Mouse (Mus musculus) testis, postnatal 14 days (tissue): Measurements from ENCODE around the gene Gm20388.

Source experiments
- DNase-seq: peaks from one replicate; pipeline ENCODE4 v3.0.0; 2021; ENCODE audit warnings: low spot score

The Gm20388 gene

GRCm38 (mm10) chr8:121203612-121204376 lies 1293.2 kb downstream of the Gm20388 start:
- no peak for DNase-seq

DNA sequence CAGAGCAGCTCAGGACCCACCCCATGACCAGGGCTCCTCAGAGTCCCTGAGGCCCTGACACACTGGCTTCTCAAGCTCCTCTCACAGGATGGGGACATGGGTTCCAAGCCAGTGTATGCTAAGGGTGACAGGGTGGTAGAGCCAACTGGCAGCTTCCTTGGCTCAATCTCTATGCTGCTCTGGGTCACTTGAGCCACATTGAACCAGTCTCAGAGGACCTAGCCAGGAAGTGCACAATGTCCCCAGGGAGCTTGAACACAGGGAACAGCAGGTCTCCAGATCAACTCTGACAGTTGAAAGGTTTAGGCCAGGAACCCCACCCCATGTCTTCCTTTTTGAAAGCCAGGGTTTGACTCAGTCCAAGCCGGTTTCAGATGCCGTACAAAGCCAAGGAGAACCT lies 1296.5 kb downstream of the Gm20388 start:
- DNase-seq: no peak

DNA sequence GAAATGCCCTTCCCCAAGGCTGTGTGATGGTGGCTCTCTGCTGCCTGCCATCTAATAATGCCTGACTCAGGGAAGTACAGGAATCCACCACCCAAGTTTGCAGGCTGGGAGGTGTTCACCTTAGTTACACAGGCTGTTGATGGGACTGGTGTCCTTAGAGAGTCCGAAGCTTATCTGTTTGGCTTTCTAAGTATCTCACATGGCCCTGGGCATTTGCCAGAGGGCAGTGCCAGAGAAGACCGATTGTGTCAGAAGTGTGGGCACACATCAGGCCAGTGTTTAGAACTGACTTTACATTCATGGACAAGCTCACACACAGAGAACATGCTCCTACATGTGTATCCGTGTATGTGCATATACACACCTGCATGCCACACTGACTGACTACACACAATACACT lies 1300.0 kb downstream of the Gm20388 start:
- DNase-seq: no peak

- DNase-seq: peak; percentile 59
Measured at GRCm38 (mm10) chr8:121213236-121213635, 1302.6 kb downstream of the Gm20388 start.

DNA sequence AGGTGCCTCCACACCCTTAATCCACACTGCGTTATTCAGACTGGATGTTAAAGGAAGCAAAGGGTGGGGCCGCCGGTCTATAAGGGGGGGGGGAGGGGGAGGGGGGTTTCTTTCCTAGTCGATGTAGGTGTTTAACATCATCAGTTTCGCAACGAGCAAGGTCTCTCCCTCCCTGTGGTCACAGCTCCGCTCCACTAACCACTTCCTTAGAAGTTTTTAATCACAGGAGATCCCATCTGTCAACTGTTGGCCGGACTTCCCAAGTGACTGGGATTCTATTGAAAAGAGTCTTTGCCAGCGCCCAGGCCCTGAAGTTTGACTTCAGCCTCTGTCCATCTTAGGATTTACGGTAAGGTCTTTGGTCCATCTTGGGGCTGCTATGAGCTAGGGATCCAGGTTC lies 1303.0 kb downstream of the Gm20388 start:
- no peak for DNase-seq

DNA sequence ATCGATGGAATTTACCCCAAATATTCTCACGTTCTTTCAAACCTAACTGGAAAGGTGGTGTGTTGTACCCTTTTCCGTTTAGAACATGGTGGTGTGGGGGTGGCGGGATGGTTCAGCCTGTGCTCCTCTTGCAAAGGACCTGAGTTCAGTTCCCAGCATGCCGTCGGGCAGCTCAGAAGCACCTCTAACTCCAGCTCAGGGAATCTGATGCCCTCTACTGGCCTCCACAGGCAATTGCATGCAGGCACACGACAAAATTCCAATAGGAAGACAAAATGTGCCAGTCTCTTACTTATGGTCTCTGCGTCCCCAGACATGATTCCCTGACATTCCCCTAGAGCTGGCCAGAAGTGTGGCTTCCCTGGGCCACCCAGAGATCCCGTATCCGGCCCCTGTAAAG lies 1304.3 kb downstream of the Gm20388 start:
- peak; percentile 28 for DNase-seq

DNA sequence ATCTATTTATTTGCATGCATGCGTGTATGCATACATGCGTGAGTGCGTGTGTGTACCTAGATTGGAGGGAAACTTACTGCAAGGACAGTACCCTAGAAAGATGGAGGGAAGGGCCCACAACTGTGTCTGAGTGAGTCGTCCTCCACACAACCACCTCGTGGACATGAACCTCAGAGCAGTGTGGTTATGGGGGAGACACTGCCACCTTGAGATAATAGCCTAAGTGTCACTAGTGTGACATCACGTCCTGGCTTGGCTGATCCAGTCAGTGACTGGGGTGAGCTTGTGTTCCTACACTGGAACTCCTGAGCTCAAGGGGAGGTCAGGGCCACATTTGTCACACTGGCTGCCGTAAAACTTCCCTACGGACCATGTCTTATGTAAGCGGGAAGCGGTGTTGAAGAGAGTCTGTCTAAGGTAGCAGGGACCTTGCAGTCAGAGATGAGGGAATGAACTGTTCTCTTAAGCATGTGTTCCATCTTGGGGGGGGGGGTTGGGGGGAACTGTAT lies 1305.9 kb downstream of the Gm20388 start:
- DNase-seq: no peak

GRCm38 (mm10) chr8:121218486-121218885 lies 1307.8 kb downstream of the Gm20388 start:
- DNase-seq: peak; percentile 54

DNA sequence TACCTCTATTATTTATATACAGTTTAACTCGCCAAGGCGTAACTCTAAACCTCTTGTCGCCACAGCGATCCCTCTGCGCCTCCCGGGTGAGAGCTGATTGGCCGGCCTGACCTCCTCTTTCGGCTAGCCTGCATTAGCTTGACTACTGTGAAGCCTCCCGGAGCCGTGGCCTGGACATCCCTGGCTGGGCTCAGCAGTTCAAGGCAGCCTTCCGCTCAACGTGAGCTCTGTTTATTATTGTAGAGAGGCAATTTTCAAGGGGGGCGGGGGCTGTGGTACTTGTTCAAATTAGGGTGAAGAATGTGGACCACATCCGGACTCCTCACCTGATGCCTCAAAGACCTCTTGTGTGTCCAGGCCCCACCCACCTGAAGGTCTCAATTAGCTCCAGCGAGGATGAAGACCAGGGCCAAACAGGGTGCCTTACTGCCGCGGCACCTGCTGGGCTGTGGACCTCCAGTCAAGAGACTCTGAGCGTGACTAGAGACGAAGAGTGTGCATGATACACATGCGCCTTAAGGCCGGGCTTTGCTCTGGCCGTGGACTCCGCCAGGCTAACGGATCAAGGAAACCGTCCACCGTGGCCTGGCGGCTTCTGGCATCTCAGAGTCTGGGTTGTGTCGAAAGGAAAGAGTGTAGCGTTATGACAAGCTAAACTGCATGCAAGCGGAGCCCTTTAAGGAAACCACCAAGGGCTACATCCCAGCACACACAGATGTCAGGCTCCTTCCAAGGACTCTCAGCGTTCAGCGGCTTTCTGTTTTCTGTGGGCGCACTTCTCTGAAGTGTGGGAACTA lies 1309.7 kb downstream of the Gm20388 start:
- no peak for DNase-seq

DNA sequence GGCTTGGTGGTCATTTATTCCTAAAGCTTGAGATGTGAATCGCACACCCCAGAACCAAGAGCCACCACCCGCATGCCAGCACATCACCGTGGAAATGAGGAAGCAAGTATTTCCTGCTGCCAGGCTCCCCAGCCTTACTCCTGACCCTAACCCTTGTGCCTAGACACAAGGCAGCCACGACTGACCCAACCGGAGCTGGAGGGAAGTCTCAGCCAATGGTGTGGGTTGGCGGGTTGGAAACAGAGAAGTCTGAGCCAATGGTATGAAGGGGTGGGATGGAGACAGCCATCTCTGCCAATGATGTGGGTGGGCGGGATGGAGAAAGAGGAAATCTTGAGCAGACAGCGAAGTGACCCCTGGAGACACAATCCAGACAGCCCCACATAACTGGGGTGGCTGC lies 1314.1 kb downstream of the Gm20388 start:
- DNase-seq: no peak

DNA sequence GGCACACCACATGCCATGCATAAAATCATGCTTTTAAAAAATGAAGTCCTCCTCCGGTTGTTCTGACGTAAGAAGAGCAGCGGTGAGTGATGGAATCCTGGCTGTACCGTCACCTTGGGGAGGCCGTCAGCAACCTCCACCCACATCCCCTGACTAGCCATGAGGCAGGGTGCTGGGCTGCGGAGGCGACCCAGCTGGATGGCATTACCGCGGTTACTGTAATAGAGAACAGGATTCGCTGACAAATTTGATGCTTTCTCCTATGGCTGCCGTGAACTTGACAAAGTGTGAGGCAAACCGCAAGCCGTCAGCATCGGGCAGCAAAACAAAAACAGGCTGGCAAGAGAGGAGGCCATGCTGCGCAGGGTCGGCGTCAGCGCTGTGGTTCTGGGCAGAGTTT lies 1317.1 kb downstream of the Gm20388 start:
- no peak for DNase-seq

GRCm38 (mm10) chr8:121228892-121229291 lies 1318.3 kb downstream of the Gm20388 start:
- no peak for DNase-seq

DNA sequence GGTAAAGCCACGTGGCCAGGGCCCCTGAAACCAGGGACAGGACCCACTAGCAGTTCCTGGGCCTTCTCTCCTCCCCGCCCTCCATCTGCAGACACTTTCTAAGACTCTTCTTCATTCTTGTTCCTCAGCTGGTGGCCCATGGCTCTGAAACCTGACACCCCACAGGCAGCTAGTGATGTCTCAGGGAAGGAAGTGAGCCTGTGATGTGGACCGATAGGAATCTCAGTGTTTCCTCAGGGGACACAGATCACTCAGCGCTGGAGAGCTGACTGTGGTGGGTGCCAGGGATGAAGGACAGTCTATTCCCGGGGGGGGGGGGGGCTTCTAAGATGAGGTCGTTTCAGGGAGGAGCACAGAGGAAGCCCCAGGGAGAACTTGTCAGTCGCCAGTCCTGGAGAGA lies 1318.9 kb downstream of the Gm20388 start:
- DNase-seq: no peak

GRCm38 (mm10) chr8:121233196-121233595 lies 1322.6 kb downstream of the Gm20388 start:
- no peak for DNase-seq

- peak; percentile 38 for DNase-seq
Measured at GRCm38 (mm10) chr8:121234915-121235314, 1324.3 kb downstream of the Gm20388 start.

DNA sequence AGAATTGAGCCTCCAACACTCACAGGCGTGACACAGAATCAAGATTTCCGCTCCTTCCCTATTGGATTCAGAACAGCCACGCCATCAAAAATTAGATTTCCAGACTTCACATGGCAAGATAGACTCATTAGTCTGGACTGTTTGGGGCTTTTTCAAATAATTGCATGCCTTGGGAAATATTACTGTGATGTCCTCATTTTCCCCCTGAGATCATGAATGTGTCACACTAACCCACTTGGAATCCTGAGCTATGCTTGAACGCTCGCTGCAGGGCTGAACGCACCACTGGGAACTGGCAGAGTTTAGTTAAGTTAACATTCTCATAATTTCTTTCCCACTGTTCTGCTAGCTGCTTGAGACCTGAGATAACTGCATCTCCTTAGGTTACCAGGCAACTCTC lies 1329.0 kb downstream of the Gm20388 start:
- DNase-seq: no peak

DNA sequence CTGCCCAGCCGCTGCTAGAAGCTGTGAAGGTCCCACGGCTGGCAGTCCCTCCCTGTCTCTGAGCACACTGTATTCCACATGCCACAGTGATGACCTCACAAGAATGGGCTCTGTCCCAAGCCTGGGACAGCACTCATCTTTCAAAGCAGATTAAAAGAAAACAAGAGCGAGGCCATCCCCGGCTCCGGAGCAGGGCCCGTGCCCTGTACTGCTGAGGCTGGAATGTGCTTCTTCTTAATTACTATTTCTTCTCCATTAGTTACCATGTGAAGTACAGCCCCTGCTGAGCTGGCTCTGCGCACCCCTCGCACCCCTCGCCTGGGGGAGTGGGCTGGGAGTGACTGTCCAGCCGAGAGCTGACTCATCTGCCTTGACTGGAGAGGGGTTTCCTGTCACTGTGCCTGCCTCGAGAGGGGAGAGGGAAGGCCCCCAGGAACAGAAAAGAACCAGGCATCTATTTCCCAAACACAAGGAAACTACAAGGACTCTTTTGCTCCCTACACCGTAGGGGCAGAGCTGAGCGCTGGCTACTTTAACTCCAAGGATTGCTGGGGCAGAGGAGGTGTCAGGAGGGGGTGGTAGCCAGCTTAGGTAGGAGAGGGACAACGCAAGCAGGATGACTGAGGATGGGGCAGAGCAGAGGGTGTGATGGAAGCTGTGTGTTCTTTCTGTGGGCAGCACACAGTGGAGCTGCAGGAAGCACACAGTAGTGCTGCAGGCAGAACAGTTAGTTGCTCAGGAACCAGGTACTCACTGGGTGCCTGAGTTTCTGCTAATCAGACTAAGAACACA lies 1331.3 kb downstream of the Gm20388 start:
- peak; percentile 72 for DNase-seq

- DNase-seq: no peak
Measured at GRCm38 (mm10) chr8:121242671-121243070, 1332.0 kb downstream of the Gm20388 start.

DNA sequence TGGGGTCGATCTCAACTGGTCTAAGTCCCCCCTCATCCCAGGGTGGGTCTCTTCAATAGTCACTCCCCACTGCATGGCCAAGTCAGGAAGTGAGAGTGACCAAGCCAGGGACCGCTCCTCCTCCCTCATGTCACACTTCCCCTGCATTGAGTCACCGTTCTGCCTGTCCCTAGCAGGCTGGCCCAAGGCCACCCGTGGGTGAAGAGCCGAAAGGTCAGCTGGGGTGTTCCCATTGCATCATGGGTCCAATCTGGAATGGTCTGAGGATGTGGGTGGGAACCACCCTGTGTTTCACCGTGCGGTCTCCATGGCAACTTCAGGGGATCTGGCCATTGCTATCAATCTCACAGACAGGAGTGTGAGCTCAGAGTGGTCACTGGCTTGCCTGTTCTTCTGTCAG lies 1338.2 kb downstream of the Gm20388 start:
- DNase-seq: no peak

GRCm38 (mm10) chr8:121249433-121249832 lies 1338.8 kb downstream of the Gm20388 start:
- no peak for DNase-seq

GRCm38 (mm10) chr8:121251089-121251488 lies 1340.4 kb downstream of the Gm20388 start:
- DNase-seq: no peak

DNA sequence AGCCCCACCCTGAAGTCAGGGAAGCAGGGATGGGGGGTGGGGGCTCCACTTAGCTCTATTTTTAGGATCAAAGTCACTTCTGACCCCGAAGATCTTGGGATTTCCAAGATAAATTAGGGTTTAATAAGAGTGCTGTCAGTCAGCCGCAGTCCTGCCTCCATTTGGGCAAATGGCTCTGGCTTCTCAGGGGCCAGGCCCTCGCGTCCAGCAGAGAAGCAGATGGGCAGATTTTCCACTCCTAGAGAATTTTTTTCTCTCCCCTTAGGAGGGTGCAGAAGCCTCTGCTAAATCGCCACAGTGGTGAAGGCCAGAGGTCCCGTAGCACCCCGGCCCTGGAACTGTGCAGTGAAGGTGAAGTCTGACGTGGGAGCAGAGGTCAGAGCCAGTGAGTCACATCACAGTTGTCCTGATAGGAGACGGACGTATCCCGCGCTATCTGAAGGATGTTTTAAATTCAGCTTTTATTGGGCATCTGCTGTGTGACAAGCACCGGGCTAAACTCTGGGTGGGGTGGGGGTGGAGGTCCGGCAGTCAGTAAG lies 1345.2 kb downstream of the Gm20388 start:
- DNase-seq: no peak
